Mouse (Mus musculus) limb, embryonic 14.5 days (tissue): ENCODE results near the gene Enc1. TPM values are rescaled to one million over a fixed set of nuclear protein-coding genes. Genes with fewer than 3 reads are reported as not detected.

Source experiments
- ATAC-seq: fragments of 200-750 bp; cut with Nextera tagmentation; 2 replicates; pipeline ENCODE4 v1.8.0; 2017; ENCODE audit warnings: low read depth, moderate number of reproducible peaks, moderate TSS enrichment; ENCODE audit not compliant: low FRiP score
- DNase-seq: peaks from one replicate; pipeline ENCODE4 v3.0.0-alpha.2; 2015; ENCODE audit warnings: low spot score
- H3K27ac ChIP-seq: fragments of 300-500 bp; sonication (generic); replicated peaks from 2 replicates; pipeline ENCODE4 v1.5.1; 2014; ENCODE audit warnings: low read depth, mild to moderate bottlenecking, low read length, moderate library complexity, mixed read lengths
- H3K27me3 ChIP-seq: fragments of 300-500 bp; sonication (generic); 2 replicates; pipeline ENCODE4 v1.6.1; 2014; ENCODE audit warnings: low read length, mixed read lengths; ENCODE audit not compliant: control insufficient read depth, insufficient read depth
- H3K36me3 ChIP-seq: fragments of 300-500 bp; sonication (generic); 2 replicates; pipeline ENCODE4 v1.6.1; 2014; ENCODE audit warnings: mild to moderate bottlenecking, low read length, moderate library complexity, mixed read lengths; ENCODE audit not compliant: control insufficient read depth, insufficient read depth
- H3K4me1 ChIP-seq: fragments of 300-500 bp; sonication (generic); 2 replicates; pipeline ENCODE4 v1.6.1; 2014; ENCODE audit warnings: antibody characterized with exemption, low read length, mixed read lengths; ENCODE audit not compliant: control insufficient read depth, insufficient read depth
- H3K4me2 ChIP-seq: fragments of 300-500 bp; sonication (generic); replicated peaks from 2 replicates; pipeline ENCODE4 v1.6.1; 2014; ENCODE audit warnings: low read depth, mild to moderate bottlenecking, low read length, moderate library complexity; ENCODE audit not compliant: severe bottlenecking
- H3K4me3 ChIP-seq: fragments of 300-500 bp; sonication (generic); replicated peaks from 2 replicates; pipeline ENCODE4 v1.5.1; 2014; ENCODE audit warnings: low read length
- H3K9ac ChIP-seq: fragments of 300-500 bp; sonication (generic); 2 replicates; pipeline ENCODE4 v1.6.1; 2014; ENCODE audit warnings: mild to moderate bottlenecking, low read depth, low read length, moderate library complexity; ENCODE audit not compliant: severe bottlenecking
- H3K9me3 ChIP-seq: fragments of 300-500 bp; sonication (generic); 2 replicates; pipeline ENCODE4 v1.6.1; 2016; ENCODE audit warnings: low read length; ENCODE audit not compliant: control insufficient read depth
- POLR2A ChIP-seq: fragments of 200-500 bp; IDR thresholded peaks from 2 replicates; pipeline ENCODE4 v1.8.0; 2012; ENCODE audit warnings: inconsistent platforms, mild to moderate bottlenecking, moderate library complexity, borderline replicate concordance; ENCODE audit not compliant: insufficient read depth, insufficient read length; ENCODE audit errors: extremely low read depth
- WGBS: fragments of 180-500 bp; shearing (Covaris S2); extraction: QIAGEN DNeasy Blood & Tissue Kit; methylation state at CpG from one replicate; pipeline ENCODE4 v1.1.7; 2014; 5-methylcytosine and 5-hydroxymethylcytosine counted together
- polyA plus RNA-seq, 2 experiments: library from polyadenylated mRNA; depleted of rRNA in 1 of 2; stranded (reverse) in 1 of 2; unstranded in 1 of 2; fragments of >200 nt; fragmentation: Nextera tagmentation in 1 of 2; extraction: Ambion mirVana in 1 of 2; gene quantifications; 2 replicates each; pipeline versions ENCODE4 v1.2.1 to v1.2.3; 2012 to 2014

Enc1 gene
- polyA plus RNA-seq, 2 experiments = 8.9 to 33.5 TPM

GRCm38 (mm10) chr13:97246217-97246616 lies 5.3 kb downstream of the Enc1 start:
- H3K9ac ChIP-seq = no peak overlapping the region

GRCm38 (mm10) chr13:97247754-97248153 lies 6.8 kb downstream of the Enc1 start:
- no peak for DNase-seq
- ATAC-seq = no peak
- no peak overlapping the region for H3K27ac ChIP-seq
- 84% methylated on average over 4 of the region's 4 CpGs for WGBS
- H3K4me3 ChIP-seq = no peak overlapping the region
- no peaks in the 10 kb centered on the region for H3K27me3 ChIP-seq
- no peaks in the 10 kb centered on the region for H3K9me3 ChIP-seq
- no peak overlapping the region for H3K9ac ChIP-seq
- H3K36me3 ChIP-seq = peaks cover 77% of the 10 kb centered on the region
- H3K4me2 ChIP-seq = no peak overlapping the region
- TF ChIP-seq POLR2A = no peak
- H3K4me1 ChIP-seq = peaks cover 44% of the 10 kb centered on the region

More at GRCm38 (mm10) chr13:97246217-97246616, 5.3 kb downstream of the Enc1 start:
- no peak overlapping the region for H3K4me2 ChIP-seq
- peaks cover 50% of the 10 kb centered on the region for H3K4me1 ChIP-seq
- no peak for TF ChIP-seq POLR2A
- DNase-seq (no peak), ATAC-seq (no peak)
- no peak overlapping the region for H3K27ac ChIP-seq
- H3K4me3 ChIP-seq = no peak overlapping the region
- 84% methylated on average over 16 of the region's 16 CpGs for WGBS
- H3K36me3 ChIP-seq = peaks cover 63% of the 10 kb centered on the region
- no peaks in the 10 kb centered on the region for H3K27me3 ChIP-seq
- no peaks in the 10 kb centered on the region for H3K9me3 ChIP-seq

- no peaks in the 10 kb centered on the region for H3K9me3 ChIP-seq
- 18% methylated on average over 5 of the region's 5 CpGs for WGBS
- no peak for TF ChIP-seq POLR2A
- peaks cover 32% of the 10 kb centered on the region for H3K4me1 ChIP-seq
- no peak overlapping the region for H3K27ac ChIP-seq
- H3K27me3 ChIP-seq = no peaks in the 10 kb centered on the region
- H3K9ac ChIP-seq = no peak overlapping the region
- peaks cover 81% of the 10 kb centered on the region for H3K36me3 ChIP-seq
- no peak for DNase-seq
- H3K4me3 ChIP-seq = no peak overlapping the region
- H3K4me2 ChIP-seq = no peak overlapping the region
- ATAC-seq = no peak
These were observed 8.2 kb downstream of the Enc1 start for GRCm38 (mm10) chr13:97249051-97249461.

GRCm38 (mm10) chr13:97249507-97250078 lies 8.7 kb downstream of the Enc1 start:
- H3K9ac ChIP-seq = no peak overlapping the region
- H3K36me3 ChIP-seq = peaks cover 81% of the 10 kb centered on the region
- H3K27me3 ChIP-seq = no peaks in the 10 kb centered on the region
- DNase-seq (no peak), ATAC-seq (no peak)
- H3K4me1 ChIP-seq = peaks cover 27% of the 10 kb centered on the region
- no peak for TF ChIP-seq POLR2A
- no peak overlapping the region for H3K4me2 ChIP-seq
- H3K9me3 ChIP-seq = no peaks in the 10 kb centered on the region
- 59% methylated on average over 5 of the region's 5 CpGs for WGBS
- H3K27ac ChIP-seq = no peak overlapping the region
- H3K4me3 ChIP-seq = no peak overlapping the region

GRCm38 (mm10) chr13:97250148-97250547 lies 9.2 kb downstream of the Enc1 start:
- no peak overlapping the region for H3K4me2 ChIP-seq
- ATAC-seq (no peak), DNase-seq (no peak)
- H3K4me3 ChIP-seq = no peak overlapping the region
- no peaks in the 10 kb centered on the region for H3K9me3 ChIP-seq
- 82% methylated on average over 5 of the region's 5 CpGs for WGBS
- peaks cover 27% of the 10 kb centered on the region for H3K4me1 ChIP-seq
- no peak overlapping the region for H3K9ac ChIP-seq
- peaks cover 77% of the 10 kb centered on the region for H3K36me3 ChIP-seq
- H3K27me3 ChIP-seq = no peaks in the 10 kb centered on the region
- TF ChIP-seq POLR2A = no peak
- H3K27ac ChIP-seq = no peak overlapping the region
